Mouse (Mus musculus): ENCODE results near the gene Tcl1b5. TPM values are rescaled to one million over a fixed set of nuclear protein-coding genes. Genes with fewer than 3 reads are reported as not detected.
"Not testable (repeated sequence)": the region's sequence is repeated elsewhere in the genome, so short reads cannot be mapped to it uniquely, and the experiment has no call there.

Tcl1b5 gene
- not detected in 2 replicates for polyA plus RNA-seq (2014; fragmentation: Nextera tagmentation; extraction: Ambion mirVana)

- not testable (repeated sequence) for H3K9ac ChIP-seq (ENCODE audit: low read depth, low read length); H3K4me3 ChIP-seq (ENCODE audit: low read depth, low read length); H3K9me3 ChIP-seq (replicated peaks; ENCODE audit: control insufficient read depth, low read length); H3K27ac ChIP-seq (ENCODE audit: low read depth, low read length); H3K4me1 ChIP-seq (ENCODE audit: control insufficient read depth, insufficient read depth, low read length); H3K27me3 ChIP-seq (ENCODE audit: control insufficient read depth, insufficient read depth, low read length); ATAC-seq (replicated peaks; ENCODE audit: insufficient number of reproducible peaks, low FRiP score, low TSS enrichment); H3K4me2 ChIP-seq; H3K36me3 ChIP-seq (ENCODE audit: control insufficient read depth, insufficient read depth, low read length)
- WGBS (ENCODE audit: insufficient replicate concordance) = 55% methylated on average over 3 of the region's 3 CpGs
These were observed at the start of gene Tcl1b5 for GRCm38 (mm10) chr12:105176044-105176443. Tcl1b5 (plus strand) TSS chr12:105176344.

GRCm38 (mm10) chr12:105126516-105126915 lies 49.6 kb upstream of the Tcl1b5 start:
- Histone ChIP-seq H3K9ac (ENCODE audit: low read depth, low read length) (no peak overlapping the region), H3K27me3 (ENCODE audit: control insufficient read depth, insufficient read depth, low read length) (no peaks in the 10 kb centered on the region), H3K9me3 (replicated peaks; ENCODE audit: control insufficient read depth, low read length) (no peaks in the 10 kb centered on the region), H3K4me3 (ENCODE audit: low read depth, low read length) (no peak overlapping the region), H3K36me3 (ENCODE audit: control insufficient read depth, insufficient read depth, low read length) (no peaks in the 10 kb centered on the region), H3K27ac (ENCODE audit: low read depth, low read length) (no peak overlapping the region), H3K4me1 (ENCODE audit: control insufficient read depth, insufficient read depth, low read length) (no peaks in the 10 kb centered on the region), H3K4me2 (no peak overlapping the region)
- no peak for ATAC-seq (replicated peaks; ENCODE audit: insufficient number of reproducible peaks, low FRiP score, low TSS enrichment)
- 48% methylated on average over 4 of the region's 4 CpGs for WGBS (ENCODE audit: insufficient replicate concordance)

GRCm38 (mm10) chr12:105127607-105128006 lies 48.5 kb upstream of the Tcl1b5 start:
- H3K9me3 ChIP-seq (replicated peaks; ENCODE audit: control insufficient read depth, low read length) = no peaks in the 10 kb centered on the region
- no peak overlapping the region for H3K9ac ChIP-seq (ENCODE audit: low read depth, low read length)
- H3K4me3 ChIP-seq (ENCODE audit: low read depth, low read length) = no peak overlapping the region
- no peak for ATAC-seq (replicated peaks; ENCODE audit: insufficient number of reproducible peaks, low FRiP score, low TSS enrichment)
- no peaks in the 10 kb centered on the region for H3K27me3 ChIP-seq (ENCODE audit: control insufficient read depth, insufficient read depth, low read length)
- H3K27ac ChIP-seq (ENCODE audit: low read depth, low read length) = no peak overlapping the region
- H3K4me1 ChIP-seq (ENCODE audit: control insufficient read depth, insufficient read depth, low read length) = no peaks in the 10 kb centered on the region
- 73% methylated on average over 2 of the region's 2 CpGs for WGBS (ENCODE audit: insufficient replicate concordance)
- H3K36me3 ChIP-seq (ENCODE audit: control insufficient read depth, insufficient read depth, low read length) = no peaks in the 10 kb centered on the region
- no peak overlapping the region for H3K4me2 ChIP-seq

- not testable (repeated sequence) for H3K9me3 ChIP-seq (replicated peaks; ENCODE audit: control insufficient read depth, low read length); ATAC-seq (replicated peaks; ENCODE audit: insufficient number of reproducible peaks, low FRiP score, low TSS enrichment); H3K4me3 ChIP-seq (ENCODE audit: low read depth, low read length); H3K27ac ChIP-seq (ENCODE audit: low read depth, low read length); H3K4me1 ChIP-seq (ENCODE audit: control insufficient read depth, insufficient read depth, low read length); H3K4me2 ChIP-seq; H3K36me3 ChIP-seq (ENCODE audit: control insufficient read depth, insufficient read depth, low read length); H3K27me3 ChIP-seq (ENCODE audit: control insufficient read depth, insufficient read depth, low read length); H3K9ac ChIP-seq (ENCODE audit: low read depth, low read length)
- WGBS (ENCODE audit: insufficient replicate concordance) = 58% methylated on average over 3 of the region's 3 CpGs
These were observed 46.5 kb upstream of the Tcl1b5 start for GRCm38 (mm10) chr12:105129494-105130205.

- H3K9me3 ChIP-seq (replicated peaks; ENCODE audit: control insufficient read depth, low read length); H3K27me3 ChIP-seq (ENCODE audit: control insufficient read depth, insufficient read depth, low read length); ATAC-seq (replicated peaks; ENCODE audit: insufficient number of reproducible peaks, low FRiP score, low TSS enrichment); H3K4me3 ChIP-seq (ENCODE audit: low read depth, low read length); H3K9ac ChIP-seq (ENCODE audit: low read depth, low read length); H3K4me1 ChIP-seq (ENCODE audit: control insufficient read depth, insufficient read depth, low read length); H3K4me2 ChIP-seq; H3K27ac ChIP-seq (ENCODE audit: low read depth, low read length); H3K36me3 ChIP-seq (ENCODE audit: control insufficient read depth, insufficient read depth, low read length): not testable (repeated sequence)
- 48% methylated on average over 2 of the region's 2 CpGs for WGBS (ENCODE audit: insufficient replicate concordance)
These were observed 42.0 kb upstream of the Tcl1b5 start for GRCm38 (mm10) chr12:105134167-105134566.

GRCm38 (mm10) chr12:105134826-105135225 lies 41.3 kb upstream of the Tcl1b5 start:
- H3K9ac ChIP-seq (ENCODE audit: low read depth, low read length); H3K27me3 ChIP-seq (ENCODE audit: control insufficient read depth, insufficient read depth, low read length); ATAC-seq (replicated peaks; ENCODE audit: insufficient number of reproducible peaks, low FRiP score, low TSS enrichment); H3K9me3 ChIP-seq (replicated peaks; ENCODE audit: control insufficient read depth, low read length); H3K36me3 ChIP-seq (ENCODE audit: control insufficient read depth, insufficient read depth, low read length); H3K4me2 ChIP-seq; H3K4me3 ChIP-seq (ENCODE audit: low read depth, low read length); H3K27ac ChIP-seq (ENCODE audit: low read depth, low read length); H3K4me1 ChIP-seq (ENCODE audit: control insufficient read depth, insufficient read depth, low read length): not testable (repeated sequence)
- WGBS (ENCODE audit: insufficient replicate concordance) = 74% methylated on average over 4 of the region's 4 CpGs

- not testable (repeated sequence) for H3K4me1 ChIP-seq (ENCODE audit: control insufficient read depth, insufficient read depth, low read length); H3K36me3 ChIP-seq (ENCODE audit: control insufficient read depth, insufficient read depth, low read length); ATAC-seq (replicated peaks; ENCODE audit: insufficient number of reproducible peaks, low FRiP score, low TSS enrichment); H3K27me3 ChIP-seq (ENCODE audit: control insufficient read depth, insufficient read depth, low read length); H3K9me3 ChIP-seq (replicated peaks; ENCODE audit: control insufficient read depth, low read length); H3K4me3 ChIP-seq (ENCODE audit: low read depth, low read length); H3K9ac ChIP-seq (ENCODE audit: low read depth, low read length); H3K4me2 ChIP-seq; H3K27ac ChIP-seq (ENCODE audit: low read depth, low read length)
- WGBS (ENCODE audit: insufficient replicate concordance) = 76% methylated on average over 1 of the region's 1 CpGs
These were observed 38.4 kb upstream of the Tcl1b5 start for GRCm38 (mm10) chr12:105137729-105138128.

- no peaks in the 10 kb centered on the region for H3K4me1 ChIP-seq (ENCODE audit: control insufficient read depth, insufficient read depth, low read length)
- H3K9ac ChIP-seq (ENCODE audit: low read depth, low read length) = no peak overlapping the region
- H3K27ac ChIP-seq (ENCODE audit: low read depth, low read length) = no peak overlapping the region
- no peaks in the 10 kb centered on the region for H3K36me3 ChIP-seq (ENCODE audit: control insufficient read depth, insufficient read depth, low read length)
- no peaks in the 10 kb centered on the region for H3K27me3 ChIP-seq (ENCODE audit: control insufficient read depth, insufficient read depth, low read length)
- no peak for ATAC-seq (replicated peaks; ENCODE audit: insufficient number of reproducible peaks, low FRiP score, low TSS enrichment)
- no peak overlapping the region for H3K4me3 ChIP-seq (ENCODE audit: low read depth, low read length)
- WGBS (ENCODE audit: insufficient replicate concordance) = 80% methylated on average over 3 of the region's 3 CpGs
- H3K4me2 ChIP-seq = no peak overlapping the region
- H3K9me3 ChIP-seq (replicated peaks; ENCODE audit: control insufficient read depth, low read length) = no peaks in the 10 kb centered on the region
These were observed 33.0 kb upstream of the Tcl1b5 start for GRCm38 (mm10) chr12:105143096-105143495.

GRCm38 (mm10) chr12:105144928-105145327 lies 31.2 kb upstream of the Tcl1b5 start:
- H3K4me3 ChIP-seq (ENCODE audit: low read depth, low read length); H3K27ac ChIP-seq (ENCODE audit: low read depth, low read length); H3K4me2 ChIP-seq; H3K9me3 ChIP-seq (replicated peaks; ENCODE audit: control insufficient read depth, low read length); H3K9ac ChIP-seq (ENCODE audit: low read depth, low read length); H3K27me3 ChIP-seq (ENCODE audit: control insufficient read depth, insufficient read depth, low read length); H3K4me1 ChIP-seq (ENCODE audit: control insufficient read depth, insufficient read depth, low read length); ATAC-seq (replicated peaks; ENCODE audit: insufficient number of reproducible peaks, low FRiP score, low TSS enrichment); H3K36me3 ChIP-seq (ENCODE audit: control insufficient read depth, insufficient read depth, low read length): not testable (repeated sequence)
- WGBS (ENCODE audit: insufficient replicate concordance) = 22% methylated on average over 1 of the region's 1 CpGs

Measured in heart, embryonic 11.5 days (tissue).